Mouse (Mus musculus) limb, embryonic 15.5 days (tissue): Measurements from ENCODE around the gene Syt1. TPM values are rescaled to one million over a fixed set of nuclear protein-coding genes. Genes with fewer than 3 reads are reported as not detected.

Source experiments
- ATAC-seq: fragments of 200-750 bp; cut with Nextera tagmentation; 2 replicates; pipeline ENCODE4 v1.8.0; 2017; ENCODE audit warnings: low read depth, moderate TSS enrichment; ENCODE audit not compliant: insufficient number of reproducible peaks, low FRiP score, low TSS enrichment
- H3K27ac ChIP-seq: fragments of 300-500 bp; sonication (generic); 2 replicates; pipeline ENCODE4 v1.5.1; 2015; ENCODE audit warnings: moderate library complexity, mild to moderate bottlenecking, inconsistent platforms
- H3K27me3 ChIP-seq: fragments of 300-500 bp; sonication (generic); 2 replicates; pipeline ENCODE4 v1.6.1; 2015; ENCODE audit warnings: inconsistent platforms
- H3K36me3 ChIP-seq: fragments of 300-500 bp; sonication (generic); 2 replicates; pipeline ENCODE4 v1.6.1; 2015; ENCODE audit warnings: inconsistent platforms
- H3K4me1 ChIP-seq: fragments of 300-500 bp; sonication (generic); 2 replicates; pipeline ENCODE4 v1.6.1; 2015; ENCODE audit warnings: inconsistent platforms
- H3K4me2 ChIP-seq: fragments of 300-500 bp; sonication (generic); 2 replicates; pipeline ENCODE4 v1.6.1; 2015; ENCODE audit warnings: mild to moderate bottlenecking, inconsistent platforms
- H3K4me3 ChIP-seq: fragments of 300-500 bp; sonication (generic); 2 replicates; pipeline ENCODE4 v1.5.1; 2015; ENCODE audit warnings: mild to moderate bottlenecking, inconsistent platforms
- H3K9ac ChIP-seq: fragments of 300-500 bp; sonication (generic); 2 replicates; pipeline ENCODE4 v1.6.1; 2015; ENCODE audit warnings: inconsistent platforms
- H3K9me3 ChIP-seq: fragments of 300-500 bp; sonication (generic); 2 replicates; pipeline ENCODE4 v1.6.1; 2016; ENCODE audit warnings: inconsistent platforms
- WGBS: fragments of 180-500 bp; shearing (Covaris S2); methylation state at CpG from one replicate; pipeline ENCODE4 v1.1.7; 2015; 5-methylcytosine and 5-hydroxymethylcytosine counted together
- polyA plus RNA-seq: library from polyadenylated mRNA; unstranded; fragments of >200 nt; fragmentation: Nextera tagmentation; extraction: Ambion mirVana; gene quantifications from 2 replicates; pipeline ENCODE4 v1.2.1, GENCODE M21; 2015

Gene Syt1
- polyA plus RNA-seq, 1 experiment from 2014 or later = 1.4 TPM

DNA sequence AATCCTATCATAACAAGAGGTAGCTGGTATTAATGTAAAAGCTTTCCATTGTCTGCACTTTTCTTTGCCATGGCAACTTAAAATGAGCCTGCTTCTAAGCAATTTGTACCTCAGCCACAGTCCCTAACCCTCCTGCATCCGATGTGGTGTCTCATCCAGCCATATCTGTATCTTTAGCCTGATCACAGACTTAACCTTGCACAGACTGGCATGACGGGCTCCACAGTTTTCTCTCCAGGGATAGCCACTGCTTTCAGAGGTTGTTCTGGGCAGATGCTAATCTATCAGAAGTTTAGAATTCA is 451.2 kb downstream of the Syt1 start:
- Histone ChIP-seq H3K4me2 (no peak overlapping the region), H3K9me3 (no peaks in the 10 kb centered on the region), H3K9ac (no peak overlapping the region), H3K4me3 (no peak overlapping the region), H3K36me3 (no peaks in the 10 kb centered on the region), H3K27me3 (no peaks in the 10 kb centered on the region), H3K27ac (no peak overlapping the region), H3K4me1 (no peaks in the 10 kb centered on the region)
- ATAC-seq = no peak
- 74% methylated on average over 2 of the region's 2 CpGs for WGBS

DNA sequence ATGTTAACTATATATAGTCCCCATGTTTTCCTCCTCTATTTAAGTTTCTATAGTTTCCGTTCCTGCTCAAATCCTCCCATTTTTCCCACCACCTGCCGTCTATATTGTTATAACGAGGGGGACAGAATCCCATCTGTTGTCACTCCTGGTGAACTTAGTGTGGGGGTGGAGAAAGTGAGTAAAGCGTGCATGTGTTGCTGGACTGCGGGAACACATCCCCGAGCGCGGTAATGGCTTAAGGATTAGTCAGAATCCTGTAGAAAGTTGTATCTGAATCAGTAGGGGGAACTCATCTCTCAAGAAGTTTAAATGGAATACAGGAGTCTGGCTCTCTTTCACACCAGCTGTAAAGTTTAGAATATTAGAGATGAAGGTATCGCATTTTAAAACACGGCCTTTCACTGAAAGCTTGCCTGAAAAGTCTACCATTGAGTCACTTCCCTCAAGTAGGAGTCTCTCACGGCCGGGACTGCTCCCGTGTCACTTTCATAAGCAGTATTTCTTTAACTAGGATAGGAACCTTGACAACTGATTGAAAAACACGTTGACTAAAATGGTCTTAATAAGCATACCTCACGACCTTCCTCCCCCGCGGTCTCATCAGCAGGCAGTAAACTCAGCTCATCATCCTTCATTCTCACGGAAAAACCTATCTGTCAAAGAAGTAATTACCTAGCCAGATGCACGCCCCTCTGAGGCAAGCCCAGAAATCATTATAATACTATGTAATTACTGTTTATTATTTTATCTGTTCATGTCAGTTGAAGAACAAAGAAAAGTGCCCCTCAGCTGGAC is 451.8 kb downstream of the Syt1 start:
- no peak overlapping the region for H3K4me2 ChIP-seq
- 54% methylated on average over 19 of the region's 19 CpGs for WGBS
- no peaks in the 10 kb centered on the region for H3K36me3 ChIP-seq
- H3K9ac ChIP-seq = no peak overlapping the region
- H3K27ac ChIP-seq = no peak overlapping the region
- no peaks in the 10 kb centered on the region for H3K27me3 ChIP-seq
- no peak overlapping the region for H3K4me3 ChIP-seq
- no peaks in the 10 kb centered on the region for H3K9me3 ChIP-seq
- no peaks in the 10 kb centered on the region for H3K4me1 ChIP-seq
- no peak for ATAC-seq

DNA sequence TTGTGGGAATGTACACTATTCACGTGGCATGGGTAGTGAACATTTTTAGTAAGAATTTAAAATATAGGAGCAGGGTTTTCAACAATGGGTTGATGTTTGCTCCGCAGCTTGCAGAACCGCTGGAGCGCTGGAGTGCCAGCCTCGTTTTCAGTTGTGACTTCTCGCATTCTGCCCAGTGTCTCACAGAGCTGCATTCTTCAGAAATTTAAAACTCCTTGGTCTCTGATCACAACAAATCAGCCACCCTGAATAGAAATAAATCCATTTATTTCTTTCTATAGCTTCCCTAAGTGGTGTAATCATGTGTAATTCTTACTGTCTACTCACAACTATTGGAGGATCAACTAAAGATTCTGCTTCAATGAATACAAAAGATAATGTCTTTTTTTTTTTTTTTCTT is 458.2 kb downstream of the Syt1 start:
- H3K4me2 ChIP-seq = no peak overlapping the region
- no peaks in the 10 kb centered on the region for H3K4me1 ChIP-seq
- no peaks in the 10 kb centered on the region for H3K27me3 ChIP-seq
- 84% methylated on average over 6 of the region's 6 CpGs for WGBS
- no peaks in the 10 kb centered on the region for H3K9me3 ChIP-seq
- H3K4me3 ChIP-seq = no peak overlapping the region
- no peak overlapping the region for H3K27ac ChIP-seq
- no peak for ATAC-seq
- no peak overlapping the region for H3K9ac ChIP-seq
- H3K36me3 ChIP-seq = no peaks in the 10 kb centered on the region

DNA sequence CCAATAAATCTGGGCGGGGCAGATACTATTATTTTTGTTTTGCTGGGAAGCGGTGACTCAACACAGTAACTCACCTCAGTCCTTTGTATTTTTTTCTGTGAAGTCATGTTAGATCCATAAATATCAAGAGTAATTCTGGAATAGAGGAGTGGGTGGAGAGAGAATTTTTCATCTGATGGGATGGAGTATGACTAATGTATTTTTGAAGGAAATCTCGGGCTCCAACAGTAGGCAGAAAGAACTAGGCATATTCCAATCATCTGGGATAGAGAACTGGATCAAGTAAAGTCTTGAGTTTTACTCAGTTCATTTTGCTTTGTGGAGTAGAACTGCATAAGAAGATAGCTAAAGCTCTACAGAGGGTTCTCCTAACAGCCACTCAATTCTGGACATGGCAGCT is 465.1 kb downstream of the Syt1 start:
- no peaks in the 10 kb centered on the region for H3K36me3 ChIP-seq
- no peaks in the 10 kb centered on the region for H3K9me3 ChIP-seq
- WGBS = 92% methylated on average over 3 of the region's 3 CpGs
- no peak overlapping the region for H3K27ac ChIP-seq
- H3K4me3 ChIP-seq = no peak overlapping the region
- ATAC-seq = no peak
- no peak overlapping the region for H3K4me2 ChIP-seq
- no peak overlapping the region for H3K9ac ChIP-seq
- no peaks in the 10 kb centered on the region for H3K4me1 ChIP-seq
- no peaks in the 10 kb centered on the region for H3K27me3 ChIP-seq

DNA sequence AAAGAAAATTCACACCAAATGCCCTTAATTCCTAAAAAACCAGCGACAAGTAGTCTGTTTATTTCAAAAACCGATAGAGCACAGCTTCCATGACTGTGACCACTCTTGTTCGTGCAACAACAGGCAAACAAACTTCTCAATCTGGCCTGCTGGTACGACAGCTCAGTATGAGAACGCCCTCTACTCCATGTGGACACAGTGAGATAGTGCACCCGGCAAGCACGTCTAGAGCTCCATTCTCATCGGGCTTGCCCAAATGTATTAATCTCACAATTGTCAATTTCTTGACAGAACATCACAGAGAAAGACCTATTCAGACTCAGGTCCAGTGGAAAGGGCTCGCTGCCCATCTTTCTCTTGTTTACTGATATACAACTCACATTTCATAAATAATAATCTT is 469.2 kb downstream of the Syt1 start:
- Histone ChIP-seq H3K27ac (no peak overlapping the region), H3K4me1 (no peaks in the 10 kb centered on the region), H3K9ac (no peak overlapping the region), H3K4me3 (no peak overlapping the region), H3K9me3 (no peaks in the 10 kb centered on the region), H3K27me3 (no peaks in the 10 kb centered on the region), H3K4me2 (no peak overlapping the region), H3K36me3 (no peaks in the 10 kb centered on the region)
- 83% methylated on average over 9 of the region's 9 CpGs for WGBS
- no peak for ATAC-seq

DNA sequence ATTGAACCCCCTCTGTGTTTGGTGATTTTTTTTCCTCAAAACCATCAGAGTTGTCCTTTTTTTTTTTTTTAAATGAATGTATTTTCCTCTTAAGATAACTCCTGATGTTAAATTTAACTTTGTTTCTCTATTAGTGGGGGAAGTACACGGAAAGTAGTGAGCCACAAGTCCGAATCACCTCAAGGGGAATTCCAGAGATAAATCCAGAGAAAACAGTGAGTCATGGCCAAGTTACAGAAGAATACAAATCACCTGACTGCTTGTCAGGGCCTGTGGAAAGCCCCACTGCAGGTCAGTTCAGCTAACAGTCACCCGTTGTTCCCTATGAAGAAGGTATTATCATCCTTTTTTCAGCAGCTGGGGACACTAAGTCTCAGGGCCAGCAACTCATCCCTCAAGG is 472.2 kb downstream of the Syt1 start:
- Histone ChIP-seq H3K9me3 (no peaks in the 10 kb centered on the region), H3K27ac (no peak overlapping the region), H3K9ac (no peak overlapping the region), H3K36me3 (no peaks in the 10 kb centered on the region), H3K4me3 (no peak overlapping the region), H3K4me2 (no peak overlapping the region), H3K4me1 (no peaks in the 10 kb centered on the region), H3K27me3 (no peaks in the 10 kb centered on the region)
- 60% methylated on average over 3 of the region's 3 CpGs for WGBS
- no peak for ATAC-seq

DNA sequence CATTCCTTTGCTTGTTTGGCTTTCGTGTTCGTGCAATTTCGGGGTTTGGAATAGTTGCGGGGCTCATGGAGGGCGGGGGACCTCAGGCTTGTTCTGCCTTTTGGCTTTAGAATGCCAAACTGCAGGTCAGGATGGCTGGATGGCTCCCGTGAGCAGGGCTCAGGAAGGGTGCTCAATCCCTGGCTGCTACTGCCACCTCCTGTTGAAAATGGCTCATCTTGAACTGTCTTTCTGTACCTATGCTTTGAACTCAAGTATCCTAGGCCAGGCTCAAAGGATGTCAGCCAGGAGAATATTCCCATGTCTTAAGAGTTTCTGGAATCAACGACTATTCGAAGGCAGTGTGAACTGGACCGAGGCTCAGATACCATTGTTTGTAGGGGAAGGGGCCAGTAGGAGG is 473.1 kb downstream of the Syt1 start:
- H3K27me3 ChIP-seq = no peaks in the 10 kb centered on the region
- no peak for ATAC-seq
- H3K27ac ChIP-seq = no peak overlapping the region
- no peaks in the 10 kb centered on the region for H3K4me1 ChIP-seq
- no peak overlapping the region for H3K9ac ChIP-seq
- H3K4me2 ChIP-seq = no peak overlapping the region
- 68% methylated on average over 9 of the region's 9 CpGs for WGBS
- no peak overlapping the region for H3K4me3 ChIP-seq
- no peaks in the 10 kb centered on the region for H3K9me3 ChIP-seq
- no peaks in the 10 kb centered on the region for H3K36me3 ChIP-seq

DNA sequence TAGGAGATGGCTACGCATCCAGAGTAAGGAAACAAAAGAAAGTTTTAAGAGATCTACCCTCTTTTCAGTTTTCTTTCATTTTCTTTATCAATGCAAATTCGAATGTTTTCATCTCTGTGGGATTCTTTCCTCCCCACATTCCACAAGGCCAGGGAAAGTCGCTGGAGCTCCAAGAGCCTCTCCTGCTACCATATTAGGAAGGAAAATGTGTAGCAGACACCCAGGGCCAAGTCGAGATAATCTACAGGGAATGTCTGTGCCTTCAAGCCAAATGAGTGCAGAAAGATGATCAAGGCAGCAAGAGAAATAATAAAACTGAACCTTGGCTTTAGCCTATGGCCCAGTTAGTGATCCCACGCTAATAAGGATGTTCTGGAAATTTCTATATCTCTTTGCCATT is 474.9 kb downstream of the Syt1 start:
- H3K27me3 ChIP-seq = no peaks in the 10 kb centered on the region
- H3K9ac ChIP-seq = no peak overlapping the region
- H3K27ac ChIP-seq = no peak overlapping the region
- WGBS = 54% methylated on average over 5 of the region's 5 CpGs
- no peak overlapping the region for H3K4me3 ChIP-seq
- H3K36me3 ChIP-seq = no peaks in the 10 kb centered on the region
- no peak overlapping the region for H3K4me2 ChIP-seq
- no peak for ATAC-seq
- H3K4me1 ChIP-seq = no peaks in the 10 kb centered on the region
- H3K9me3 ChIP-seq = no peaks in the 10 kb centered on the region

DNA sequence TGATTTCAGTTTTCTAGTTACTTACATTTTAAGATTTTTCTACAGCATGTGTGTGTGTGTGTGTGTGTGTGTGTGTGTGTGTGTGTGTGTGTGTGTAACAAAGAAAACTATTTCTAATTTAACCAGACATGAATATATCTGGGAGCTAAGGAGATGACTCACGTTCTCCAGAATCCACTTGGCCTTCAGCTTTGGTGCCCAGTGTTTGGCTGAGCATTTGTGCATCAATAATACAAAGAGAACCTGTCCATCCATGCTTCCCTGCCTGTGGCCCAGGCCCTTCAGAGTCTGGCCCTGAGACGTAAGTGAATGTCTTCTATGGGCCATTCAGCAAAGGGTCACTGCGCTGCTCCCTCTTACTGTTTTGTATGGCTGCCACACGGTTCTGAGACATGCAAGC is 476.7 kb downstream of the Syt1 start:
- Histone ChIP-seq H3K9ac (no peak overlapping the region), H3K9me3 (no peaks in the 10 kb centered on the region), H3K4me2 (no peak overlapping the region), H3K36me3 (no peaks in the 10 kb centered on the region), H3K27me3 (no peaks in the 10 kb centered on the region), H3K27ac (no peak overlapping the region), H3K4me1 (no peaks in the 10 kb centered on the region), H3K4me3 (no peak overlapping the region)
- no peak for ATAC-seq
- 84% methylated on average over 4 of the region's 4 CpGs for WGBS

DNA sequence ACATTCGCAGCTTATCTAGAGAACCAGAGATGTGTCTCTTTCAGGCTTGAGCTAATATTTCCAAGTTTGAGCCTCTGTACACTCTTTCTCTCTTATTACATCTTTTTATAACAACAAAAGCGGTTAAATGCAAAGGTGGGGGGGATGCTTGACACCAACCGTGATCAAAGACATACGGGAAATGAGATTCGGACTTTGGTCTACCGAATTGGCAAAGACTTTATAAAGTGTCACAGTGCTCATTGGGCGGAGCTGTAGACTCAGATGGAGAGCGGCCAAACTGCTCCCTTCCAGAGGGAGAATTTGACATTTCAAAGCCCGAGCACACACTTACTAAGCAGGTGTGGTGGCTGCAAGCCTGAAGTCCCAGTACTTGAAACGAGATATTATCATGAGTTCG is 477.9 kb downstream of the Syt1 start:
- ATAC-seq = no peak
- H3K4me2 ChIP-seq = no peak overlapping the region
- no peaks in the 10 kb centered on the region for H3K9me3 ChIP-seq
- 86% methylated on average over 11 of the region's 11 CpGs for WGBS
- H3K9ac ChIP-seq = no peak overlapping the region
- H3K4me3 ChIP-seq = no peak overlapping the region
- H3K27me3 ChIP-seq = no peaks in the 10 kb centered on the region
- no peak overlapping the region for H3K27ac ChIP-seq
- H3K4me1 ChIP-seq = no peaks in the 10 kb centered on the region
- no peaks in the 10 kb centered on the region for H3K36me3 ChIP-seq

DNA sequence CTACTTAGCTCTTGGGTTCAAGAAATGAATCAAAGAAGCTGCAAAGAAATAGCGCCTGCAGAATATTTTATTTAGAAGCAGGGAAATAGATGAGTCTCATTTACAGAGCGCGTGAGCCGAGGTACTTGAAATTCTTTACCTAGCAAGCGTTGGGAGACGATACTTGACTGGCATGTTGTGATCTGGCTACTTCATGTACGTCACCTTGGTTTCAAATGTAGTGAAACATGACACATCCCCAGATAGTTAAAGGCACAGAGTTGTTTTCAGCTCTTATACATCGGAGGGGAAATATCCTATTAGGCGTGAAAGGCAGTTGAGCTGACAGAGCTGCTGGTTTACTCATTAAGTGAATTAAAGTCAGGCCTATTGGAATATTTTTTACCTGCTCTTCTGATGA is 478.5 kb downstream of the Syt1 start:
- H3K27me3 ChIP-seq = no peaks in the 10 kb centered on the region
- ATAC-seq = no peak
- no peak overlapping the region for H3K4me2 ChIP-seq
- no peaks in the 10 kb centered on the region for H3K36me3 ChIP-seq
- H3K4me3 ChIP-seq = no peak overlapping the region
- H3K9ac ChIP-seq = no peak overlapping the region
- WGBS = 73% methylated on average over 9 of the region's 9 CpGs
- H3K9me3 ChIP-seq = no peaks in the 10 kb centered on the region
- H3K4me1 ChIP-seq = no peaks in the 10 kb centered on the region
- no peak overlapping the region for H3K27ac ChIP-seq

DNA sequence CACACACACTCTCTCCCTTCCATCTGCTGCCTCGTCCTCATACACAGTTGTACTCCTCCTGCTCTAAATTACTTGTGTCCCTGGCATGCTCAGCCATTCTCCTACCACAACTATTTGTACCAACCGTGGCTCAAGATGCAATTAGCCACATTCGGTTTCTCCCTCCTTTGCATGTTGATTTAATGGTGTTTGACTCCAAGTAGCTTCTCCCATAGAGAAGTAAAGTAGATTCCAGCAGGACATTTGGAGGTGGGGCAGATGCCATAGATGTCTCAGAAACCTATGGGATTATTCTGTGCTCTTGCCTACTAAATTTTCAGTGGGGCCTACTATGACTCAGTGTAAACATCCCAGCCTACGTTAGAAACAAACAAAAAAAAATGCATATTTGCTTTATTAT is 479.1 kb downstream of the Syt1 start:
- Histone ChIP-seq H3K36me3 (no peaks in the 10 kb centered on the region), H3K4me1 (no peaks in the 10 kb centered on the region), H3K9ac (no peak overlapping the region), H3K4me2 (no peak overlapping the region), H3K9me3 (no peaks in the 10 kb centered on the region), H3K27ac (no peak overlapping the region), H3K27me3 (no peaks in the 10 kb centered on the region), H3K4me3 (no peak overlapping the region)
- WGBS = 56% methylated on average over 4 of the region's 4 CpGs
- no peak for ATAC-seq

DNA sequence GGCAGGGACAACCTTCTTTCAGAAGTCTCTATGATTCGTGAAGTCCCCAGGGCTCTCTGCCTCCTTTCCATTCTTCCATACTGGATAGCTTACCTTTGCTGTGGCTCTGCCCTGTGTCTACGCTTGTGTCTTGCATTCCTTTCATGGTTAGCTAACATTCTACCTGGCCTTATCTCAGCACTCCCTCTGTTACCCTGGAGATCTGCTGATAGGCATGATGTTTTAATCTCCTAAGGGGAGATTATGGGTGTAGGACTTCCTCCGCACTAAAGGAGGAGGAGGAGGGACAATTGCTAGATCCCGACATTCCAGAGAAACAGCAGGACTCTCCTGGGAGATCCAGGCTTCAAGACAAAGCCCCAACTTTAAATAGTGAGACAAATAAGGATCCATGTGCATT is 479.7 kb downstream of the Syt1 start:
- no peak overlapping the region for H3K4me3 ChIP-seq
- WGBS = 60% methylated on average over 4 of the region's 4 CpGs
- H3K4me1 ChIP-seq = no peaks in the 10 kb centered on the region
- H3K27me3 ChIP-seq = no peaks in the 10 kb centered on the region
- no peaks in the 10 kb centered on the region for H3K9me3 ChIP-seq
- H3K27ac ChIP-seq = no peak overlapping the region
- no peak overlapping the region for H3K4me2 ChIP-seq
- H3K36me3 ChIP-seq = no peaks in the 10 kb centered on the region
- no peak overlapping the region for H3K9ac ChIP-seq
- ATAC-seq = no peak
